Mouse (Mus musculus) myocyte (in vitro differentiated cells): ENCODE results near the gene Dennd1a. TPM values are rescaled to one million over a fixed set of nuclear protein-coding genes. Genes with fewer than 3 reads are reported as not detected.

Experiments used
- H3K27me3 ChIP-seq: one replicate; pipeline ENCODE4 v1.6.1; 2011; ENCODE audit not compliant: control insufficient read depth, insufficient read depth, insufficient read length
- H3K36me3 ChIP-seq: one replicate; pipeline ENCODE4 v1.6.1; 2011; ENCODE audit not compliant: control insufficient read depth, insufficient read depth
- H3K4me2 ChIP-seq: one replicate; pipeline ENCODE4 v1.6.1; 2011; ENCODE audit warnings: low read depth, control low read depth
- H3K4me3 ChIP-seq: one replicate; pipeline ENCODE4 v1.5.1; 2011; ENCODE audit warnings: mild to moderate bottlenecking, control low read depth, moderate library complexity
- H3K79me2 ChIP-seq: one replicate; pipeline ENCODE4 v1.6.1; 2011; ENCODE audit not compliant: control insufficient read depth, insufficient read depth
- H3ac ChIP-seq: one replicate; pipeline ENCODE4 v1.6.1; 2011; ENCODE audit not compliant: control insufficient read depth, insufficient read length
- CEBPB ChIP-seq: IDR thresholded peaks from 2 replicates; pipeline ENCODE4 v1.6.1; 2011; ENCODE audit warnings: mild to moderate bottlenecking, moderate library complexity; ENCODE audit not compliant: poor library complexity, insufficient read depth, severe bottlenecking
- E2F4 ChIP-seq: IDR thresholded peaks from one replicate; pipeline ENCODE4 v1.6.1; 2011; ENCODE audit warnings: mild to moderate bottlenecking, control low read depth, moderate library complexity; ENCODE audit not compliant: insufficient read depth
- MAX ChIP-seq: IDR thresholded peaks from one replicate; pipeline ENCODE4 v1.6.1; 2011; ENCODE audit warnings: low read depth, mild to moderate bottlenecking, control low read depth
- MYOD1 ChIP-seq, 3 experiments: IDR thresholded peaks; one replicate each; pipeline ENCODE4 v1.6.1; 2011; ENCODE audit warnings: control low read depth in 2 of 3, low read depth in 2 of 3, mild to moderate bottlenecking in 2 of 3, moderate library complexity in 1 of 3; ENCODE audit not compliant: insufficient read length in 2 of 3, control insufficient read depth in 1 of 3
- MYOG ChIP-seq, 3 experiments: IDR thresholded peaks; one replicate each; pipeline ENCODE4 v1.6.1; 2011; ENCODE audit warnings: control low read depth in 2 of 3, low read depth in 2 of 3, mild to moderate bottlenecking in 2 of 3; ENCODE audit not compliant: insufficient read length in 2 of 3, control insufficient read depth in 1 of 3, insufficient read depth in 1 of 3
- POLR2A ChIP-seq: IDR thresholded peaks from one replicate; pipeline ENCODE4 v1.6.1; 2011; ENCODE audit warnings: low read depth, mild to moderate bottlenecking, control low read depth, moderate library complexity; ENCODE audit not compliant: insufficient read length
- POLR2AphosphoS2 ChIP-seq: IDR thresholded peaks from one replicate; pipeline ENCODE4 v1.6.1; 2011; ENCODE audit warnings: low read depth, control low read depth; ENCODE audit not compliant: insufficient read length
- REST ChIP-seq: IDR thresholded peaks from one replicate; pipeline ENCODE4 v1.6.1; 2011; ENCODE audit warnings: mild to moderate bottlenecking, control low read depth, moderate library complexity; ENCODE audit not compliant: insufficient read depth, insufficient read length
- SRF ChIP-seq: IDR thresholded peaks from one replicate; pipeline ENCODE4 v1.6.1; 2011; ENCODE audit warnings: low read depth; ENCODE audit not compliant: control insufficient read depth, insufficient read length
- TCF12 ChIP-seq: IDR thresholded peaks from one replicate; pipeline ENCODE4 v1.6.1; 2011; ENCODE audit warnings: mild to moderate bottlenecking, control low read depth; ENCODE audit not compliant: poor library complexity, insufficient read depth, severe bottlenecking
- TCF3 ChIP-seq: IDR thresholded peaks from one replicate; pipeline ENCODE4 v1.6.1; 2011; ENCODE audit warnings: low read depth, control low read depth; ENCODE audit not compliant: insufficient read length
- USF1 ChIP-seq: IDR thresholded peaks from one replicate; pipeline ENCODE4 v1.6.1; 2011; ENCODE audit warnings: low read depth, mild to moderate bottlenecking, control low read depth, moderate library complexity
- polyA plus RNA-seq: library from polyadenylated mRNA; unstranded; fragments of >200 nt; fragmentation: generic; extraction: Trizol; gene quantifications from one replicate; pipeline ENCODE4 v1.2.1, GENCODE M21; 2012; ENCODE audit warnings: missing spikeins

Dennd1a gene
- polyA plus RNA-seq, 1 experiment: 11.3 TPM

DNA sequence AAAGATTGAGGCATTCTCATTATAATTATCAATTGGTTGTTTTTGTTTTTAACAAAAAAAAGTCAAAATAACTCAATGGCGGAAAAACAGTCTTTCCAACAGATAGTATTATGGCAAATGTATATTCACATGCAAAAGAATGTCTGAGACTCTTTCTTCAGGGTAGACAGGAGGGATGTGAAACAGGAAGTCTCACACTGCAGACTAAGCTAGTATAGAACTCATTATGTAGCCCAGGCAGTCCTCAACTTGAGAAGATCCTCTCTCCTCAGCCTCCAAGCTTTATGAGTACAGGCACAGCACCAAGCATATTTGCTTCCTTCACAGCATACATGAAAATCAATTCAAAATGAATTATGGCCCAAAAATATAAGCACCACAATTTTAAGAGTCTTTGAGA is 79.4 kb downstream of the Dennd1a start:
- H3K27me3 ChIP-seq: no peaks in the 10 kb centered on the region
- H3ac ChIP-seq: no peak overlapping the region
- H3K79me2 ChIP-seq: no peaks in the 10 kb centered on the region
- no peaks in the 10 kb centered on the region for H3K36me3 ChIP-seq
- no peak overlapping the region for H3K4me2 ChIP-seq
- TF ChIP-seq POLR2A: no peak
- TF ChIP-seq POLR2AphosphoS2: no peak
- TF ChIP-seq TCF12: no peak
- TF ChIP-seq E2F4: no peak
- TF ChIP-seq SRF: no peak
- TF ChIP-seq CEBPB: no peak
- TF ChIP-seq USF1: no peak
- no peak for TF ChIP-seq REST
- no peak for TF ChIP-seq MYOG (IDR thresholded peaks at IDR 0.05; ENCODE audit: control insufficient read depth in 1 of 3, insufficient read depth in 1 of 3, insufficient read length in 2 of 3, low read depth in 2 of 3)
- H3K4me3 ChIP-seq: no peak overlapping the region

- H3K36me3 ChIP-seq: no peaks in the 10 kb centered on the region
- no peaks in the 10 kb centered on the region for H3K27me3 ChIP-seq
- TF ChIP-seq MYOG (IDR thresholded peaks at IDR 0.05; ENCODE audit: control insufficient read depth in 1 of 3, insufficient read depth in 1 of 3, insufficient read length in 2 of 3, low read depth in 2 of 3) (no peak), TCF3 (no peak), USF1 (no peak), MYOD1 (IDR thresholded peaks at IDR 0.05; ENCODE audit: control insufficient read depth in 1 of 3, insufficient read length in 2 of 3, low read depth in 2 of 3) (no peak), POLR2A (no peak), POLR2AphosphoS2 (no peak), MAX (no peak), CEBPB (no peak), E2F4 (no peak), REST (no peak), SRF (no peak), TCF12 (no peak)
Measured at GRCm38 (mm10) chr2:38205281-38205680, 81.9 kb downstream of the Dennd1a start.

DNA sequence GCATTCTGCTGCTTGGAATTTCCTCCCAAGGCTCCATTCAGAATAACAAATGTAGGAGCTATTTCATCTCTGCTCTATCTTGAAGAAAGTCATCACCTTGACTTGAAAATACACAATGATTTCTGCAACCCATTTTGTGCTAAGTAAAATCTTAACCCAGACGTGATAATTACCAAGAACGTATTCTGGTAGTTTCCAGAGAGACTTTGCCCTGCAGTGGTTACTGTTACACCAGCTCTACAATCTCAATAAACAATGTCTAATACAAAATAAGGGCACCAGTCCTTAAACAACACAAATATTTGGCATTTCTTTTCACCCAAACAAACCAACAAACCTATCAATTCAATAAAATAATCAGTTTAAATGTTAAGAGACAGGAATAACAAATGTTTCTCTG is 82.5 kb downstream of the Dennd1a start:
- H3K4me3 ChIP-seq: no peak overlapping the region
- no peaks in the 10 kb centered on the region for H3K36me3 ChIP-seq
- no peak overlapping the region for H3ac ChIP-seq
- H3K27me3 ChIP-seq: no peaks in the 10 kb centered on the region
- TF ChIP-seq MYOG (IDR thresholded peaks at IDR 0.05; ENCODE audit: control insufficient read depth in 1 of 3, insufficient read depth in 1 of 3, insufficient read length in 2 of 3, low read depth in 2 of 3) (no peak), SRF (no peak), POLR2AphosphoS2 (no peak), TCF3 (no peak), REST (no peak), CEBPB (no peak), MYOD1 (IDR thresholded peaks at IDR 0.05; ENCODE audit: control insufficient read depth in 1 of 3, insufficient read length in 2 of 3, low read depth in 2 of 3) (no peak), MAX (no peak), USF1 (no peak), E2F4 (no peak), POLR2A (no peak), TCF12 (no peak)
- H3K79me2 ChIP-seq: no peaks in the 10 kb centered on the region
- no peak overlapping the region for H3K4me2 ChIP-seq

More at GRCm38 (mm10) chr2:38205281-38205680, 81.9 kb downstream of the Dennd1a start:
- Histone ChIP-seq H3ac (no peak overlapping the region), H3K79me2 (no peaks in the 10 kb centered on the region), H3K4me2 (no peak overlapping the region), H3K4me3 (no peak overlapping the region)

GRCm38 (mm10) chr2:38198072-38198471 is 89.1 kb downstream of the Dennd1a start:
- H3K36me3 ChIP-seq: no peaks in the 10 kb centered on the region
- no peak overlapping the region for H3K4me2 ChIP-seq
- H3ac ChIP-seq: no peak overlapping the region
- no peaks in the 10 kb centered on the region for H3K27me3 ChIP-seq
- H3K79me2 ChIP-seq: no peaks in the 10 kb centered on the region
- H3K4me3 ChIP-seq: no peak overlapping the region
- TF ChIP-seq REST: no peak
- TF ChIP-seq TCF3: no peak
- TF ChIP-seq POLR2A: no peak
- no peak for TF ChIP-seq SRF
- TF ChIP-seq POLR2AphosphoS2: no peak
- no peak for TF ChIP-seq MAX
- no peak for TF ChIP-seq TCF12
- no peak for TF ChIP-seq USF1
- TF ChIP-seq MYOD1 (IDR thresholded peaks at IDR 0.05; ENCODE audit: control insufficient read depth in 1 of 3, insufficient read length in 2 of 3, low read depth in 2 of 3): no peak
